Mouse (Mus musculus) olfactory bulb, adult 2 months (tissue): Measurements from ENCODE around the gene Lrmda.

Experiments
- CTCF ChIP-seq: fragments of 200-500 bp; IDR thresholded peaks from 2 replicates; pipeline ENCODE4 v1.5.1; 2012; ENCODE audit warnings: low read depth, mild to moderate bottlenecking, low read length, moderate library complexity; ENCODE audit not compliant: insufficient read depth
- POLR2A ChIP-seq: fragments of 200-500 bp; IDR thresholded peaks from 2 replicates; pipeline ENCODE4 v1.6.1; 2012; ENCODE audit warnings: mild to moderate bottlenecking, low read depth, low read length, moderate library complexity; ENCODE audit not compliant: insufficient read depth

DNA sequence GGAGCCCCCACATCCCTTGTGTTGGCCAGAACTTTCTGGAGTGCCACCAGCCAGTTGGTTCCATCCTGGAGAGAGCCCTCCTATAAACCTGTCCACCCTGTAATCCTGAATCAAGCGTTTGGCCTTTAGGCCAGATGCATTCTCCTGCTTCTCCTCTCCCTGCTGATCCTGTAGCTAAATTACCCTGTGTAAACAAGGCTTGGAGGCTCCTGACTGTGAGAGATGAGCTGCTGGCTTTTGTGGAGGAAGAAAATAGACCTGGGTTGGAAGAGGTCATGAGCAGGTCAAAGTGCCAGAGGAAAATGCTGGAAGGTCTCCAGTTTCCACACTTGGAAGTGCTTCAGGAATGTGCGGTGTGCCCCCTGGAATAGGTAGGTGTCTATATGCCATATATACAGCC lies 135.5 kb downstream of the Lrmda start:
- no peak for TF ChIP-seq POLR2A
- no peak for TF ChIP-seq CTCF
